Mouse (Mus musculus) kidney, adult 2 months (tissue): ENCODE results near the gene Spib. TPM values are rescaled to one million over a fixed set of nuclear protein-coding genes. Genes with fewer than 3 reads are reported as not detected.

ENCODE experiments used
- DNase-seq: peaks from one replicate; pipeline ENCODE4 v3.0.0; 2021
- H3K27ac ChIP-seq: fragments of 200-500 bp; 2 replicates; pipeline ENCODE4 v1.5.1; 2012; ENCODE audit warnings: low read depth, low read length, control low read depth, inconsistent platforms; ENCODE audit not compliant: insufficient read depth
- H3K27me3 ChIP-seq: fragments of 200-500 bp; replicated peaks from 2 replicates; pipeline ENCODE4 v1.6.1; 2012; ENCODE audit warnings: mild to moderate bottlenecking, moderate library complexity, low read length, inconsistent platforms; ENCODE audit not compliant: control insufficient read depth, insufficient read depth
- H3K36me3 ChIP-seq: fragments of 200-500 bp; 2 replicates; pipeline ENCODE4 v1.6.1; 2012; ENCODE audit warnings: mild to moderate bottlenecking, moderate library complexity, low read length, inconsistent platforms; ENCODE audit not compliant: control insufficient read depth, insufficient read depth
- H3K4me1 ChIP-seq: fragments of 200-500 bp; 2 replicates; pipeline ENCODE4 v1.6.1; 2011; ENCODE audit warnings: low read length; ENCODE audit not compliant: control insufficient read depth, insufficient read depth
- H3K4me3 ChIP-seq: fragments of 200-500 bp; 2 replicates; pipeline ENCODE4 v1.5.1; 2011; ENCODE audit warnings: mild to moderate bottlenecking, low read depth, low read length, control low read depth; ENCODE audit not compliant: insufficient read depth
- CTCF ChIP-seq: fragments of 200-500 bp; conservative IDR thresholded peaks from 2 replicates; pipeline ENCODE4 v1.5.1; 2011; ENCODE audit warnings: low read depth, mild to moderate bottlenecking, control low read depth, low read length, moderate library complexity, mixed read lengths; ENCODE audit not compliant: insufficient read depth, insufficient read length
- POLR2A ChIP-seq: fragments of 200-500 bp; IDR thresholded peaks from one replicate; pipeline ENCODE4 v1.6.1; 2011; ENCODE audit warnings: low read depth, low read length, control low read depth
- WGBS: fragments of 180-500 bp; shearing (Covaris S2); methylation state at CpG from one replicate; pipeline ENCODE4 v1.1.7; 2018; 5-methylcytosine and 5-hydroxymethylcytosine counted together
- polyA plus RNA-seq: library from polyadenylated mRNA; depleted of rRNA; stranded (reverse); fragments of >200 nt; gene quantifications from 2 replicates; pipeline ENCODE4 v1.2.3, GENCODE M21; 2012

Gene Spib
- polyA plus RNA-seq, 1 experiment, result 8.3 TPM

DNA sequence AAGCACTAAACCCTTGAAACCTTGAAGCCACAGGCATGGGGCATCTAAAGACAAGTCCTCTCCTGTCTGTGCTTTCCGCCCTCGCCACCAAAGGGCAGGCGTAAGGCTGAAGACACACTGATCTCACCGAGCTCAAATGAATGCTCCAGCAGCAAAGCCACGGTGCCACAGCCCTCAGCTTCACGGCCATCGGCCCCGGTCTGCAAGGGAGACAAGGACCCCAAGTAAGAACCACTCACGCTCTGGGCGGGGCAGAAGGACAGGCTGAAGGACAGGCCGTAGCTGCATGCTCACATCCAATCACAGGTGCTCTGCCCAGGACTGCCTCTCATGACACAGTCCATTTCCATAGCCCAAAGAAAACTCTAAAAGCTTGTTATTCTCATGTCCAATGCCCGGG lies 37.2 kb downstream of the Spib start:
- Histone ChIP-seq H3K36me3 (no peaks in the 10 kb centered on the region; the same call in 1 of the 2 replicates), H3K4me1 (peaks cover 10% of the 10 kb centered on the region), H3K27ac (no peak overlapping the region), H3K27me3 (no peaks in the 10 kb centered on the region), H3K4me3 (no peak overlapping the region)
- 92% methylated on average over 12 of the region's 12 CpGs for WGBS
- DNase-seq, result no peak
- TF ChIP-seq CTCF (no peak), POLR2A (no peak)

DNA sequence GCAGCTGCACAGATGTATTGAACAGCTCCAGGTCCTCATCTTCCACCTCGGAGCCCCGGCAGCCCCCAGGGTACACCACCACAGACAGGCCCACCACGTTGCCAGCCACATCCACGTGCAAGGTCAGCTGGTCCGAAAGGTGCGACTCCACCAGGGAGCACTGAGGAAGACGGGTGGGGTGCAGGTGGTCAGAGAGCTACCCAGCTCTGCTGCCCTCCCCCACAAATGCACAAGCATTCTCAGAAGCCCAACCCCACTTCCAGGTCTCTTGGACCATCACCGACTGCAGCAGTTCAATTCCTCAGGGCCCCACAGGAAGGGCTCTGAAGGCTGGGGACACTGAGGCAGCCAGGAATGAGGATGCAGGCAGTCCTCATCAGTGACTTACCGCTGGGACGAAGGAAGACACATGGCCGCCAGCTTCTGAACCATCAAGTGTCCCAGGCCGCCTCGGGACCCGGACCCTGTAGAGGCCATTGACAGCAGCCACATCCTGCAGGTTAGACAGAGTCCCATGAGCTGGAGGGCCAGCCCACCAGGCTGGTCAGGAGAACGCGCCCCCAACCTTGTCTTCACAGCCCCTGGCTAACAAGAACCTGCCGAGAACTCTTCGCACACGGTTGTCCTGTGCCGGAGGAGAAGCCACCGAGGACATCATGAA lies 39.6 kb downstream of the Spib start:
- 92% methylated on average over 21 of the region's 21 CpGs for WGBS
- TF ChIP-seq POLR2A (no peak), CTCF (no peak)
- no peaks in the 10 kb centered on the region for H3K27me3 ChIP-seq

DNA sequence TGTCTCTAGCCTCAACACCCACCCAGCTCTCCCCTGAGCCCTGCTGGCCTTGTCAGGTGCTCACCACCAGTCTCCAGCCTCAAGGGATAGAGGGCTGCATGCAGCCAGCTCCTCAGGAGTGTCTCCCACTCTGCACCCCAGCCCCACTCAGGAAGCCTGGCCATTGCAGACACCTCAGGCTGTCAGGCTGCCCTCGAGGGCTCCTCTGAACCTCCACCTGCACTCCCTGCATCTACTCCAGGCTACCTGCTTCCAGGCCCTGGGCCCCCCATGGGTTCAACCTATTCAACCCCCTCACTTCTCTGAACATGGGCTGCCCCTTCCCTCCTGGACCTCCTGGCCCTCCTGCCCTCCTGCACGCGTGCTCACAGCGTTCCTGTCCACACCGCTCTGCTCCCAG lies 40.5 kb downstream of the Spib start:
- no peak overlapping the region for H3K27ac ChIP-seq
- TF ChIP-seq POLR2A (no peak), CTCF (no peak)
- 97% methylated on average over 5 of the region's 5 CpGs for WGBS
- DNase-seq, result no peak
- peaks cover 10% of the 10 kb centered on the region for H3K4me1 ChIP-seq
- no peak overlapping the region for H3K4me3 ChIP-seq
- H3K36me3 ChIP-seq, result no peaks in the 10 kb centered on the region; the same call in 1 of the 2 replicates
- H3K27me3 ChIP-seq, result no peaks in the 10 kb centered on the region

More for the DNA sequence above, 39.6 kb downstream of the Spib start:
- Histone ChIP-seq H3K4me1 (peaks cover 10% of the 10 kb centered on the region), H3K4me3 (no peak overlapping the region), H3K36me3 (no peaks in the 10 kb centered on the region; the same call in 1 of the 2 replicates), H3K27ac (no peak overlapping the region)
- no peak for DNase-seq

DNA sequence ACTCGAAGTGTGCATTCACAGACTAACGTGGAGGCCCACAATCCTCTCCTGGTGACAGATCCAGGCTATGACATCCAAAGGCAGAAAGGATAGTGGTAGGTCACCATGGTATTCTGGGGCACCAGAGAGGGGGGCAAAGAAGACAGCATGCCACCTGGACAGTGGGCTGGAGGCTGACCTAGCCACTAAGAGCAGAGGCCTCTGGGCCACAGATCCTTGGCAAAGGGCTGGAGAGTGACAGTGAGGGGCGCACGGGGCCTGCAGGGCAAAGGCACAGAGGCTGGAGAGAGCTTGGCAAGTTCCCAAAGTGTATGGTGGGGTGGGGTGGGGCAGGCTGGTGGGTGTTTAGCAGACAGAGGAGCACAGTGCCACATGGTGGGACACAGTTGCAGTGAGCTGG lies 41.6 kb downstream of the Spib start:
- WGBS, result 88% methylated on average over 4 of the region's 4 CpGs
- H3K36me3 ChIP-seq, result no peaks in the 10 kb centered on the region; the same call in 1 of the 2 replicates
- TF ChIP-seq POLR2A, result no peak
- TF ChIP-seq CTCF, result no peak
- H3K27ac ChIP-seq, result no peak overlapping the region
- peaks cover 4% of the 10 kb centered on the region; the same call in 1 of the 2 replicates for H3K4me1 ChIP-seq
- DNase-seq, result no peak
- no peak overlapping the region for H3K4me3 ChIP-seq
- H3K27me3 ChIP-seq, result no peaks in the 10 kb centered on the region

DNA sequence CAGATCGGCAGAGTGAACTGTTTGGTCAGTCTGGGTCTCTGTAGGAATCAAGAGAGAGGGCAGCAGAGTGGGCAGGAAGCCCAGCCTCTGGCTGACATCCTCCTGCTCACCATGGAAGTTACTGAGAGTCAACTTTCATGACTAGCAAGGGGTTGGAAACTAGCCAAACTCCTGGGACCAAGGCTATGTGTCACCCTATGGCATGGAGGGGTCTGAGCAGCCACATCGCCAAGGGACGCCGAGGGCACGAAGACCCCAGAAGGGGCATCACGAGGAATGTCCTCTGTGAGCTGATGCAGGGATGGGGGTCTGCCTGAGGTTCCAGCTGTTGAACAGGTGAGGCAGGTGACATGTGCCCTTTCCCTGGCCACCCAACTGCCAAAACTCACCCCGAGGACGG lies 43.3 kb downstream of the Spib start:
- Histone ChIP-seq H3K4me1 (no peaks in the 10 kb centered on the region), H3K4me3 (no peak overlapping the region), H3K27me3 (no peaks in the 10 kb centered on the region), H3K27ac (no peak overlapping the region), H3K36me3 (no peaks in the 10 kb centered on the region; the same call in 1 of the 2 replicates)
- no peak for TF ChIP-seq CTCF
- no peak for TF ChIP-seq POLR2A
- no peak for DNase-seq
- WGBS, result 88% methylated on average over 8 of the region's 8 CpGs

DNA sequence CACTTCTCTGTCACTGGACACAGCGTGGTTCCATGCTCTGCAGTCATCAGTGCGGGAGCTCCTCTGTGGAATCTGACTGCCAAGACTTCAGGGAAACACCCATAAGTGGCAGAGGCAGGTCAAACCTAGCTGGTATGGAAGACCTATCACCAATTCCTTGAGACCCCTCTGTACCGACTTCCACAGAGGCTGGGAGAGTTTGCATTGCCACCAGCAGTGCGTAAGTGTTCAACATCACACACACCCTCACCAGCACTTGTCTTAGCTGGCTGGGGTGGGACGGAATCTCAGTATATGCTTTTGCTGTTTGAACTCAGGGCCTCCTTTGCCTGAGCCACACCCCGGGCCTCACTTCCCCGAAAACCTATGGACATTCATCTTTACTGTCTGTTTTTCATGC lies 43.9 kb downstream of the Spib start:
- TF ChIP-seq CTCF (no peak), POLR2A (no peak)
- no peaks in the 10 kb centered on the region for H3K4me1 ChIP-seq
- 92% methylated on average over 7 of the region's 7 CpGs for WGBS
- H3K36me3 ChIP-seq, result no peaks in the 10 kb centered on the region; the same call in 1 of the 2 replicates
- no peak for DNase-seq
- no peak overlapping the region for H3K4me3 ChIP-seq
- H3K27me3 ChIP-seq, result no peaks in the 10 kb centered on the region
- H3K27ac ChIP-seq, result no peak overlapping the region

DNA sequence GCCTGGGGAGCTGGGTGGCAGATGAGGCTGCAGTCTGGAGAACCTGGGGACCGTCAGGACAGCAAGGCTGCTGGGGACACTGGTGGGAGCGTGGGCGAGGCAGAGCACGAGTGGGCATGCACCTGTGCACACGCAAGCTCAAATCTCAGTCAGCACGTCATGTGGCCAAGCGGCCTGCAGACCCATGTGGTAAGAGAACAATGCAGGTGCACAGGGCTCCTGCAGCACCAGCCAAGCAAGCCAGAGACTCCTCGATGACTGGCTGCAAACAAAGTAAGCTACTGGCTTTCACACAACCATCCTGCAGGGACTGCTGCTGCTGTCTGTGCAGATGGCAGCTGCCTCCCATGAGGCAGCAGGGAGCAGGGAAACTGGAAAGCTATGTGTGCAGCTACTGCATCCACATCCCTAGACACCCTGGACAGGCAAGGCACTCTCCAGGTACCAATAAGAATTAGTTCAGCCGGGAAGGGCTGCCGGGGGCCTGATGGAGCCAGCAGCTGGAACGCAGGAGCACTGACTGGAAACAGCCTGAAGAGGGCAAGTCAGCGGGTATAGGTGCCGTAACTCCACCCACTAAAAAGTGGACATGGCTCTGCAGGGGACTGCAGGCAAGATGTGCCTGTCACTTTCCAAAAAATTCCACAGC lies 44.8 kb downstream of the Spib start:
- no peak for DNase-seq
- TF ChIP-seq POLR2A (no peak), CTCF (no peak)

More for the DNA sequence above, 44.8 kb downstream of the Spib start:
- H3K36me3 ChIP-seq, result no peaks in the 10 kb centered on the region; the same call in 1 of the 2 replicates
- H3K27ac ChIP-seq, result no peak overlapping the region
- no peak overlapping the region for H3K4me3 ChIP-seq
- no peaks in the 10 kb centered on the region for H3K27me3 ChIP-seq
- no peaks in the 10 kb centered on the region for H3K4me1 ChIP-seq
- WGBS, result 58% methylated on average over 13 of the region's 13 CpGs
